Mouse (Mus musculus) CH12.LX (cell line): ENCODE results near the gene Hist1h2ab. TPM values are rescaled to one million over a fixed set of nuclear protein-coding genes. Genes with fewer than 3 reads are reported as not detected.
"Not testable (repeated sequence)": the region's sequence is repeated elsewhere in the genome, so short reads cannot be mapped to it uniquely, and the experiment has no call there.

Experiments
- DNase-seq: peaks from one replicate; pipeline ENCODE4 v3.0.0-alpha.2; 2013; ENCODE audit errors: extremely low read depth
- H3K27ac ChIP-seq: 2 replicates; pipeline ENCODE4 v1.5.1; 2012; ENCODE audit warnings: low read depth, mild to moderate bottlenecking, control low read depth, moderate library complexity; ENCODE audit not compliant: insufficient read depth
- H3K27me3 ChIP-seq: replicated peaks from 2 replicates; pipeline ENCODE3; 2012; ENCODE audit warnings: inconsistent platforms
- H3K36me3 ChIP-seq, 2 experiments: replicated peaks in 1 of 2; 2 replicates each; pipeline versions ENCODE3 to v1.6.1; 2012; ENCODE audit warnings: inconsistent platforms in 1 of 2, low read length in 1 of 2, mild to moderate bottlenecking in 1 of 2, mixed read lengths in 1 of 2, moderate library complexity in 1 of 2; ENCODE audit not compliant: control insufficient read depth in 1 of 2, insufficient read depth in 1 of 2
- H3K4me1 ChIP-seq, 2 experiments: 2 replicates each; pipeline ENCODE4 v1.6.1; 2012; ENCODE audit warnings: inconsistent platforms in 1 of 2, moderate library complexity in 1 of 2; ENCODE audit not compliant: insufficient read depth in 2 of 2, control insufficient read depth in 1 of 2
- H3K4me2 ChIP-seq: 2 replicates; pipeline ENCODE4 v1.6.1; 2012; ENCODE audit warnings: low read depth, mild to moderate bottlenecking, control low read depth; ENCODE audit not compliant: poor library complexity, insufficient read depth, severe bottlenecking
- H3K4me3 ChIP-seq, 3 experiments: fragments of 150-350 bp in 1 of 3; sonication (generic) in 1 of 3; replicated peaks in 1 of 3; 2 replicates each; pipeline versions ENCODE3 to v1.5.1; 2011 to 2012; ENCODE audit warnings: low read depth in 2 of 3, low read length in 2 of 3, mild to moderate bottlenecking in 2 of 3, moderate library complexity in 2 of 3, control low read depth in 1 of 3, improper control_type of control experiment in 1 of 3, inconsistent platforms in 1 of 3, mixed read lengths in 1 of 3; ENCODE audit not compliant: poor library complexity in 1 of 3
- H3K79me2 ChIP-seq: replicated peaks from 2 replicates; pipeline ENCODE4 v1.6.1; 2012; ENCODE audit warnings: mild to moderate bottlenecking, moderate library complexity; ENCODE audit not compliant: control insufficient read depth, poor library complexity, insufficient read depth, severe bottlenecking; ENCODE audit errors: extremely low read depth
- H3K9ac ChIP-seq: 2 replicates; pipeline ENCODE4 v1.6.1; 2012; ENCODE audit warnings: low read depth, mild to moderate bottlenecking, control low read depth, moderate library complexity; ENCODE audit not compliant: insufficient read depth
- H3K9me3 ChIP-seq: replicated peaks from 2 replicates; pipeline ENCODE3; 2012; ENCODE audit warnings: low read length, inconsistent platforms, mixed read lengths
- BHLHE40 ChIP-seq: IDR thresholded peaks from 2 replicates; pipeline ENCODE4 v1.6.1; 2011; ENCODE audit warnings: mild to moderate bottlenecking, low read depth, low read length, improper control_type of control experiment
- CHD1 ChIP-seq: IDR thresholded peaks from 2 replicates; pipeline ENCODE4 v1.6.1; 2012; ENCODE audit warnings: low read depth, low read length, improper control_type of control experiment, inconsistent platforms
- CTCF ChIP-seq, 2 experiments: IDR thresholded peaks in 1 of 2; conservative IDR thresholded peaks in 1 of 2; 2 replicates each; pipeline ENCODE4 v1.5.1; 2011 to 2012; ENCODE audit warnings: low read depth in 2 of 2, low read length in 2 of 2, improper control_type of control experiment in 1 of 2, inconsistent platforms in 1 of 2, mild to moderate bottlenecking in 1 of 2, moderate library complexity in 1 of 2
- EP300 ChIP-seq: IDR thresholded peaks from 2 replicates; pipeline ENCODE4 v1.6.1; 2011; ENCODE audit warnings: low read length, improper control_type of control experiment
- KAT2A ChIP-seq: IDR thresholded peaks from 2 replicates; pipeline ENCODE4 v1.6.1; 2012; ENCODE audit warnings: low read length, improper control_type of control experiment, inconsistent platforms; ENCODE audit not compliant: insufficient replicate concordance
- MAZ ChIP-seq: IDR thresholded peaks from 2 replicates; pipeline ENCODE4 v1.6.1; 2012; ENCODE audit warnings: low read depth, mild to moderate bottlenecking, inconsistent platforms, low read length, improper control_type of control experiment, moderate library complexity
- MXI1 ChIP-seq: IDR thresholded peaks from 2 replicates; pipeline ENCODE4 v1.6.1; 2011; ENCODE audit warnings: mild to moderate bottlenecking, low read depth, low read length, improper control_type of control experiment
- MYC ChIP-seq: IDR thresholded peaks from 2 replicates; pipeline ENCODE4 v1.6.1; 2011; ENCODE audit warnings: low read depth, mild to moderate bottlenecking, improper control_type of control experiment, low read length
- NRF1 ChIP-seq: IDR thresholded peaks from 2 replicates; pipeline ENCODE4 v1.6.1; 2014; ENCODE audit warnings: low read depth, mild to moderate bottlenecking, inconsistent platforms, low read length, improper control_type of control experiment, moderate library complexity
- RAD21 ChIP-seq: IDR thresholded peaks from 2 replicates; pipeline ENCODE4 v1.6.1; 2011; ENCODE audit warnings: low read depth, mild to moderate bottlenecking, low read length, improper control_type of control experiment, moderate library complexity
- SIN3A ChIP-seq: IDR thresholded peaks from 2 replicates; pipeline ENCODE4 v1.6.1; 2012; ENCODE audit warnings: low read length, improper control_type of control experiment, inconsistent platforms
- SMC3 ChIP-seq: IDR thresholded peaks from 2 replicates; pipeline ENCODE4 v1.6.1; 2011; ENCODE audit warnings: low read depth, low read length, improper control_type of control experiment
- UBTF ChIP-seq: IDR thresholded peaks from 2 replicates; pipeline ENCODE4 v1.6.1; 2012; ENCODE audit warnings: low read depth, mild to moderate bottlenecking, inconsistent platforms, low read length, improper control_type of control experiment, moderate library complexity
- ZNF384 ChIP-seq: IDR thresholded peaks from 2 replicates; pipeline ENCODE4 v1.6.1; 2012; ENCODE audit warnings: low read depth, low read length, improper control_type of control experiment, inconsistent platforms
- dilution Hi-C: fragments of 300-500 bp; cut with MboI; formaldehyde crosslinking; loops from 2 replicates; pipeline ENCODE4 v1.14.3; 2020; ENCODE audit warnings: low sequenced_read_pairs; ENCODE audit not compliant: extremely low pct_unique_long_range_greater_than_20kb, extremely low pct_ligation_motif_present
- in situ Hi-C: fragments of 300-500 bp; cut with MboI; formaldehyde crosslinking; loops from 3 replicates; pipeline ENCODE4 v1.14.3; 2019; ENCODE audit warnings: low sequenced_read_pairs, low pct_ligation_motif_present, low pct_unique_long_range_greater_than_20kb, mixed read lengths
- polyA plus RNA-seq: library from polyadenylated mRNA; unstranded; fragments of >175 nt; gene quantifications from 2 replicates; pipeline ENCODE4 v1.2.1, GENCODE M21; 2012; ENCODE audit warnings: low read depth; ENCODE audit not compliant: insufficient read length
- total RNA-seq, 2 experiments: library from RNA; depleted of rRNA; stranded (reverse); fragments of 300-350 nt in 1 of 2; fragments of >200 nt in 1 of 2; gene quantifications; 2 replicates each; pipeline ENCODE4 v1.2.3; 2012 to 2014

Hist1h2ab gene
- total and polyA plus RNA-seq, 3 experiments: 2.9 to 2,243 (median 32.6) TPM

- TF ChIP-seq NRF1: no peak
- DNase-seq: no peak
- Histone ChIP-seq H3K4me2 (no peak overlapping the region), H3K9ac (no peak overlapping the region), H3K4me1 (peaks cover 0 to 20% of the 10 kb centered on the region in 2 experiments; a peak in 2 of 4 replicates), H3K36me3 (no peaks in the 10 kb centered on the region), H3K27me3 (no peaks in the 10 kb centered on the region), H3K4me3 (no peak overlapping the region), H3K27ac (no peak overlapping the region), H3K9me3 (no peaks in the 10 kb centered on the region), H3K79me2 (no peaks in the 10 kb centered on the region)
- dilution Hi-C loops: no loop called here
- in situ Hi-C loops: loop anchor here (25.0 kb wide), 1 partner anchor 1729 kb away; the partner anchor contains the start of genes Hist1h2ag, Hist1h2ah, Hist1h2bj and Hist1h2bk
Observed at GRCm38 (mm10) chr13:23766772-23767171, 15.8 kb downstream of the Hist1h2ab start.

- Histone ChIP-seq H3K27ac (no peak overlapping the region), H3K4me1 (peaks cover 0 to 16% of the 10 kb centered on the region in 2 experiments; a peak in 2 of 4 replicates), H3K9me3 (no peaks in the 10 kb centered on the region), H3K36me3 (no peaks in the 10 kb centered on the region), H3K4me3 (no peak overlapping the region), H3K9ac (no peak overlapping the region), H3K27me3 (no peaks in the 10 kb centered on the region), H3K4me2 (no peak overlapping the region), H3K79me2 (no peaks in the 10 kb centered on the region)
- in situ Hi-C loops (loop anchor here (25.0 kb wide), 1 partner anchor 1732 kb away; the partner anchor contains the start of genes Hist1h2ag, Hist1h2ah, Hist1h2bj and Hist1h2bk), dilution Hi-C loops (no loop called here)
- TF ChIP-seq UBTF (no peak), EP300 (no peak), SMC3 (no peak), RAD21 (no peak), MAZ (no peak), CHD1 (no peak), KAT2A (no peak), SIN3A (no peak), CTCF (conservative IDR thresholded peaks at IDR 0.05 in 1 of 2, IDR thresholded peaks at IDR 0.05 in 1 of 2; ENCODE audit: low read depth in 2 of 2, low read length in 2 of 2) (no peak), BHLHE40 (no peak), ZNF384 (no peak), MXI1 (no peak), MYC (no peak)
- no peak for DNase-seq
Observed at GRCm38 (mm10) chr13:23768834-23769397, 18.0 kb downstream of the Hist1h2ab start.

- H3K4me3 ChIP-seq, DNase-seq, dilution Hi-C loops, H3K79me2 ChIP-seq, H3K4me2 ChIP-seq, H3K9ac ChIP-seq, H3K27me3 ChIP-seq, H3K9me3 ChIP-seq, H3K27ac ChIP-seq, H3K36me3 ChIP-seq: not testable (repeated sequence)
- in situ Hi-C loops: loop anchor here (25.0 kb wide), 1 partner anchor 1732 kb away; the partner anchor contains the start of genes Hist1h2ag, Hist1h2ah, Hist1h2bj and Hist1h2bk
- peaks cover 0 to 10% of the 10 kb centered on the region in 2 experiments; a peak in 1 of 4 replicates for H3K4me1 ChIP-seq
Observed at GRCm38 (mm10) chr13:23769613-23770012, 18.7 kb downstream of the Hist1h2ab start, which contains the start of gene Trim38. TSS of gene Trim38 (plus strand) at chr13:23769913.
